Mouse (Mus musculus): ENCODE results near the gene Rab14. TPM values are rescaled to one million over a fixed set of nuclear protein-coding genes. Genes with fewer than 3 reads are reported as not detected.

The Rab14 gene
- polyA plus RNA-seq, 1 experiment from 2014 or later: 186 TPM

DNA sequence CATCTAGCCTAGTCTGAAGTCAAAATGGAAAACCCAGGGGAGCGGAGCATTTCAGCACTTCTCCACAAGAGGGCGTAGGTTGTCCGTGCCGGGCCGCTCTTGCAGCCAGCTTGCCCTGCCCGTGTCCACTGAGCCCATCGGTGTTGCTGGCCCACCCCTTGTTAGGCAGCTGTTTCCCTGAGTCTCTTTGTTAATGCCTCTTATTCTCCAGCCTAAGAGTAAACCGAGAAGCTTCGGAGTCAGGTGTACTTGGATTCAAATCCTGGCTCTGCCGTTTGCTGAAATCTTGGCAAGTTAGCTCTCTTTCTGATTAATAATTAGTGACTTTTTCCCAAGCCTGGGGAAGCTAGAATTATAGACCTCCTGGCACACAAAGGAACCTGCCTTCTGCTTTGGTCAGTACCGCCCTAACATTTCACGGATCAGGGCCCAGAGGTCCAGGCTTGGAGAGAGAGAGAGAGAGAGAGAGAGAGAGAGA lies 14.0 kb upstream of the Rab14 start:
- H3K79me2 ChIP-seq (ENCODE audit: inconsistent target): no peaks in the 10 kb centered on the region
- H3K27ac ChIP-seq: no peak overlapping the region
- no peak overlapping the region for H3K4me3 ChIP-seq (ENCODE audit: inconsistent target)
- no peaks in the 10 kb centered on the region for H3K36me3 ChIP-seq (ENCODE audit: inconsistent target)
- WGBS (ENCODE audit: missing documents): 24% methylated on average over 12 of the region's 12 CpGs

DNA sequence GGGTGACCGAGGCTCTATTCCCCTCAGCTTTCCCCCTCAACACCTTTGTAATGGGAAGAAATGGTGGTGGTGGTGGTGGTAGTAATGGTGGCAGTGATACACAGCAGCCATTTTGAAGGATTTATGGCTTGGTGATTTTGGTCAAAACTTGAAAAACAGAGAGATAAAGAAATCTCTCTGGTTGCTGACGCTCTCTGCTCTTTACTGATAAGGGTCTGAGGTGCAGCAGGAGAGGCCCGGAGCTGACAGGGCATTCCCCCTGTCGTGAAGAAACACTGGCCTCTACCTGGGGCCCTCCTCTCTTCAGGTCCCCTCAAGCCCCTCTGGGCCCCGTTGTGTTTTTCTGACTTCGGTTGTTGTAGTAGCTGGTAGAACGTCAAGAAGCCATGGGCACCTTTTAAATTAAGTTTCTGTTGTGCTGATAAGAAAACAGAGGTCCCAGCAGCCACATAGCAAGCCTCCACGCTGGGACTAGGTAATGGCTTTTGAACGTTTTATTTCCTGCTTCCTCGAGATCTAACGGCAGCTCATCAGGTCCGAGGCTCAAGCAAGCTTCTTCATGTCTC lies 12.5 kb upstream of the Rab14 start:
- Histone ChIP-seq H3K27ac (no peak overlapping the region), H3K36me3 (ENCODE audit: inconsistent target) (no peaks in the 10 kb centered on the region), H3K79me2 (ENCODE audit: inconsistent target) (no peaks in the 10 kb centered on the region), H3K4me3 (ENCODE audit: inconsistent target) (no peak overlapping the region)
- 89% methylated on average over 10 of the region's 12 CpGs for WGBS (ENCODE audit: missing documents)

DNA sequence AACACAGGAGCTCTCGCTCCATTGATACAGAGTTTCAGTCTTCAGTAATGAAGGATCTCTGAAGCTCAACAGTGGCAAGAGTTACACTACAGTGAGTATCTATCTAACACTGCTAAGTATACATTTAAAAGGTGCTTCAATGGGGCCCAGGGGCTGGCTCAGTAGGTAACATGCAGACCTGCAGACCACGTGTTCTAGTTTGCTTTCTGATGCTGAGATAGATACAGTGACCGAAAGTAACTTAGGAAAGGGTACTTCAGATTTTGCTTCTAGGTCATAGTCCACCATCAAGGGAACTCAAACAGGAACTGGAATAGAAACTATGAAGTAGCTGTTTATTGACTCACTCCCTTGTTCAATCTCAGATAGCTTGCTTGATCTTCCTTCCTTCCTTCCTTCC lies 10.8 kb upstream of the Rab14 start:
- Histone ChIP-seq H3K27ac (peak overlapping the region; percentile 40), H3K36me3 (ENCODE audit: inconsistent target) (no peaks in the 10 kb centered on the region), H3K4me3 (ENCODE audit: inconsistent target) (no peak overlapping the region), H3K79me2 (ENCODE audit: inconsistent target) (no peaks in the 10 kb centered on the region)
- WGBS (ENCODE audit: missing documents): 86% methylated on average over 3 of the region's 3 CpGs

GRCm38 (mm10) chr2:35208931-35209665 lies 8.2 kb upstream of the Rab14 start:
- Histone ChIP-seq H3K36me3 (ENCODE audit: inconsistent target) (no peaks in the 10 kb centered on the region), H3K4me3 (ENCODE audit: inconsistent target) (no peak overlapping the region), H3K79me2 (ENCODE audit: inconsistent target) (no peaks in the 10 kb centered on the region), H3K27ac (peak overlapping the region; percentile 75)
- WGBS (ENCODE audit: missing documents): 14% methylated on average over 7 of the region's 8 CpGs

- no peaks in the 10 kb centered on the region for H3K36me3 ChIP-seq (ENCODE audit: inconsistent target)
- 96% methylated on average over 3 of the region's 3 CpGs for WGBS (ENCODE audit: missing documents)
- no peak overlapping the region for H3K27ac ChIP-seq
- no peaks in the 10 kb centered on the region for H3K79me2 ChIP-seq (ENCODE audit: inconsistent target)
- no peak overlapping the region for H3K4me3 ChIP-seq (ENCODE audit: inconsistent target)
Measured at GRCm38 (mm10) chr2:35208054-35208453, 7.1 kb upstream of the Rab14 start.

DNA sequence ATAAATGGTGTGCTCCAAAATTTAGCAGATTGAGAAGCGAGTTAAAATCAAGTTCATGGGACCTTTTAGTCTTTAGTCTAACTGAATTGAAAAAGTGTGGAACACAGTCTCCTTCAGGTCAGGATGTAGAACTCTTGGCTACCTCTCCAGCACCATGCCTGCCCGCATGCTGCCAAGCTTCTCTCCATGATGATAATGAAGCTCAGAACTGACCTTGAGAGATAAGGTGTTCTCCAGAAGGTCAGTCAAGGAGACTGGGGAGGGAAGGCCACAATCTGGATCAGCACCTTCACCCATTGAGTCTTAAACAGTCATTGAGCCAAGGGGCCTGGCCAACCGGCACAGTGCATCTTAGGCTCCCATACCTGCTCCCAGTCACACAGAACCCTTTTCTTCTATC lies 5.8 kb upstream of the Rab14 start:
- Histone ChIP-seq H3K27ac (no peak overlapping the region), H3K4me3 (ENCODE audit: inconsistent target) (no peak overlapping the region), H3K36me3 (ENCODE audit: inconsistent target) (no peaks in the 10 kb centered on the region), H3K79me2 (ENCODE audit: inconsistent target) (no peaks in the 10 kb centered on the region)
- 96% methylated on average over 3 of the region's 3 CpGs for WGBS (ENCODE audit: missing documents)

DNA sequence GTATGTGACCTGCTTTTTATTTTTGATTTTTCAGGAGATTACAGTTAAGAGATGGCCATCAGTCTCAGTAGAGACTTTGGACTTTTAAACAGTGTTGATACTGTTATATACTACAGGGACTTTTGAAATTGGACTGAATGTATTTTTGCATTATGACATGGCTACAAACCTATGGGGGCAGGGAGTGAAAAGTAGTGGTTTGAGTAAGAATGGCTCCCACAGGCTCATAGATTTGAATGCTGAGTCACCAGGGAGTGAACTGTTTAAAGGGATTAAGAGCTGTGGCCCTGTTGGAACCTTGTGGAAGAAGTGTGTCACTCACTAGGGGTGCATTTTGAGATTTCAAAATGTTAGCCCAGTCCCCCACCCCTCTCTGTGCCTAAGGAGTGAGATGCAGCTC lies 2.8 kb upstream of the Rab14 start:
- Histone ChIP-seq H3K36me3 (ENCODE audit: inconsistent target) (no peaks in the 10 kb centered on the region), H3K4me3 (ENCODE audit: inconsistent target) (no peak overlapping the region), H3K79me2 (ENCODE audit: inconsistent target) (peaks cover 15% of the 10 kb centered on the region), H3K27ac (no peak overlapping the region)

DNA sequence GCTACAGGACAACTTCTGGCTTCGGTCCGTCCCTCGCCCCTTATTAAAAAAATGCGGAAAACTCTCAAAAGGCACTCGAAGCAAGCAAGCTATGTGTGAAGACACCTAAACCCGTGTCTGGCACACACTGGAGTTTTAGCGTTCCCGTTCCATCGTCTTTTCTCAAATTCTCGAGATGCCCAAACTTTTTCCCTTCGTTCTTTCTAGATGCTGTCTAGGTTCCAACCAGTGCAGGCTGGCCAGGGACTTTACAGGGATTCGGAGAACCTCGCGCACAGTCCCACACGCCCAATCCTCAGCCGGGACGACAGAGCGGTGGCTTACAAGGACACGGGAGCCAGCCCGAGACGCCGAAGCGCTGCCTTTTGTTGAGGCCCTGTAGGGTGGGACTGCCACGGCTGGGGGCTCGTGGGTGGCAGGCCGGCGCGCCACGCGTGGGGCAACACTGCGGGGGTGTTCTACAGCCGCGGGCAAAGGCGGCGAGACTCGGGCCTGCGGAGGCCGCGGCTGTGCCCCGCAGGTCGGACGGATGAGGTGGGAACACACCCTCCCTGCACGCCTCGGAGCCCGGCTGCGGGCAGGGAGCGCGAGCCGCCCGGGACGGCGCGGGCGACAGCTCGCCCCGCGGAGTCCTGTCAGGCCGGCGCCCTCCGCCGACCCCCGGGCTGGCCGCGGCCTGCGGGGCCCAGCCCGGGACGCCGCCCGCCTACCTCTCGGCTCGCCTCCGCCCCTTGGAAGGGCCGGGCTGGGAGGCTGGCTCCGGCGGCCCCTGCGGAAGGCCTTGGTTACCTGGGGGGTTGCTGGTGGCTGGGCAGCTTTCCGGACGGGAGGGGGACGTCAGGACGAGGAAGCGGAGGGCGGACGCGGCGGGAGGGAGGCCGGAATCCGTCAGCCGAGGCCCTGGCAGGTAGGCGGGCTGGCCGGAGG lies 686 bp downstream of the Rab14 start:
- Histone ChIP-seq H3K4me3 (ENCODE audit: inconsistent target) (peak overlapping the region; percentile 78), H3K79me2 (ENCODE audit: inconsistent target) (peaks cover 42% of the 10 kb centered on the region), H3K27ac (peak overlapping the region; percentile 84), H3K36me3 (ENCODE audit: inconsistent target) (no peaks in the 10 kb centered on the region)
- WGBS (ENCODE audit: missing documents): under 1% methylated on average over 80 of the region's 90 CpGs

- WGBS (ENCODE audit: missing documents): 0% methylated on average over 5 of the region's 5 CpGs
- Histone ChIP-seq H3K36me3 (ENCODE audit: inconsistent target) (no peaks in the 10 kb centered on the region), H3K4me3 (ENCODE audit: inconsistent target) (peak overlapping the region; percentile 78), H3K27ac (peak overlapping the region; percentile 84), H3K79me2 (ENCODE audit: inconsistent target) (peaks cover 49% of the 10 kb centered on the region)
Measured at GRCm38 (mm10) chr2:35199541-35199940, 1.4 kb downstream of the Rab14 start.

- Histone ChIP-seq H3K36me3 (ENCODE audit: inconsistent target) (peaks cover 12% of the 10 kb centered on the region; the same call in 1 of the 2 replicates), H3K27ac (peak overlapping the region; percentile 72), H3K4me3 (ENCODE audit: inconsistent target) (no peak overlapping the region), H3K79me2 (ENCODE audit: inconsistent target) (peaks cover 85% of the 10 kb centered on the region)
- WGBS (ENCODE audit: missing documents): 4% methylated on average over 5 of the region's 6 CpGs
Measured at GRCm38 (mm10) chr2:35195626-35196544, 5.0 kb downstream of the Rab14 start.

DNA sequence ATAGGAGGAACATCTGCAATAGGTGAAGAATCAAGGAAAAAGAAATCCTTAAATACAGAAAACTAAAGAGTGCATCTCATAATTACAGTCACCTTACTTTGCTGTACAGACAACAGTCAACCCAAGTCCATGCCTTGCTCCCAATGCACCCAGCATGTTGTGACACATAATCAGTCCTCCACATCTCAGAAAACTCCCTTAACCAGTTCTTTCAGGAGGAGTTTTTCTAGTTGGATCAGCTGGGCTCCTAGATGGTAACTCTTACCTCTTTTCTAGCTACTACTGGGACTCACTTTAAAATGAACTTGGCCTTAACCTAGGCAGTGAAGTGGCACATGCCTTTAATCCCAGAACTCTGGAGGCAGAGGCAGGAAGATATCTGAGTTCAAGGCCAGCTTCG lies 6.9 kb downstream of the Rab14 start:
- Histone ChIP-seq H3K27ac (peak overlapping the region; percentile 72), H3K79me2 (ENCODE audit: inconsistent target) (peaks cover 92% of the 10 kb centered on the region), H3K36me3 (ENCODE audit: inconsistent target) (peaks cover 19% of the 10 kb centered on the region), H3K4me3 (ENCODE audit: inconsistent target) (no peak overlapping the region)
- WGBS (ENCODE audit: missing documents): 91% methylated on average over 1 of the region's 1 CpGs

- Histone ChIP-seq H3K36me3 (ENCODE audit: inconsistent target) (peaks cover 40% of the 10 kb centered on the region), H3K4me3 (ENCODE audit: inconsistent target) (no peak overlapping the region), H3K79me2 (ENCODE audit: inconsistent target) (peaks cover 100% of the 10 kb centered on the region), H3K27ac (no peak overlapping the region)
- 59% methylated on average over 5 of the region's 5 CpGs for WGBS (ENCODE audit: missing documents)
Measured at GRCm38 (mm10) chr2:35188929-35189328, 12.0 kb downstream of the Rab14 start.

- peaks cover 59% of the 10 kb centered on the region for H3K36me3 ChIP-seq (ENCODE audit: inconsistent target)
- WGBS (ENCODE audit: missing documents): 61% methylated on average over 6 of the region's 6 CpGs
- no peak overlapping the region; the same call in 1 of the 2 replicates for H3K27ac ChIP-seq
Measured at GRCm38 (mm10) chr2:35183115-35183673, 17.7 kb downstream of the Rab14 start.

DNA sequence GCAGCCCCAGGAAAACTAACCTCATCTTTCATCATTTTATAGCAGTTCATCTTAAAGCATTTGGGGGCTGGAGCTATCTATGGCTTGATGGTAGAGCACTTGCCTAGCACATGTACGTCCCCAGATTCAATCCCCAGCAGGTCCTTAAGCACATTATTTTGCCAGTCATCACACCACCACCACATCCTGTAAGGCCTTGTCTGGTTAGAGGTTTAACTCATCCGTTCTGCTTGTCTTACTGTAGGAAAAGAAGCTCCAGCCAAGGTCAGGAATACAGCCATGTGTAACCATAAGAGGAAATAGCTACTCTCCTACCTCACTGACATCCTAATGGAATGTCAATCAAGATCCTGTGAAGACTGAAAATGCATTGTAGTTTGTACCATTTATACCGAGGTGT lies 22.8 kb downstream of the Rab14 start:
- 46% methylated on average over 3 of the region's 3 CpGs for WGBS (ENCODE audit: missing documents)
- peaks cover 40% of the 10 kb centered on the region for H3K79me2 ChIP-seq (ENCODE audit: inconsistent target)
- no peak overlapping the region for H3K4me3 ChIP-seq (ENCODE audit: inconsistent target)
- no peak overlapping the region for H3K27ac ChIP-seq
- peaks cover 55% of the 10 kb centered on the region for H3K36me3 ChIP-seq (ENCODE audit: inconsistent target)

More at GRCm38 (mm10) chr2:35183115-35183673, 17.7 kb downstream of the Rab14 start:
- Histone ChIP-seq H3K79me2 (ENCODE audit: inconsistent target) (peaks cover 90% of the 10 kb centered on the region), H3K4me3 (ENCODE audit: inconsistent target) (no peak overlapping the region)

All from macrophage (primary cell).